Mouse (Mus musculus) neural tube, postnatal 0 days (tissue): Measurements from ENCODE around the gene Hist1h2bk. TPM values are rescaled to one million over a fixed set of nuclear protein-coding genes. Genes with fewer than 3 reads are reported as not detected.

Experiments used
- microRNA-seq: library from miRNA; unstranded; fragments of <30 nt; microRNA quantifications from one replicate; pipeline ENCODE4, GENCODE M21; 2016
- polyA plus RNA-seq: library from polyadenylated mRNA; unstranded; fragments of >200 nt; fragmentation: Nextera tagmentation; extraction: Ambion mirVana; gene quantifications from 2 replicates; pipeline ENCODE4 v1.2.1, GENCODE M21; 2015

The Hist1h2bk gene
- polyA plus RNA-seq, result not detected in 2 replicates

GRCm38 (mm10) chr13:22035267-22036148 is at the start of gene Hist1h2bk, which contains the start of gene Hist1h2ah:
Hist1h2bk (plus strand) TSS chr13:22035870.
Hist1h2ah (minus strand) TSS chr13:22035568.

GRCm38 (mm10) chr13:22009642-22010041 is 26.0 kb upstream of the Hist1h2bk start, which contains the start of gene Prss16:
Prss16 (minus strand) TSS chr13:22009742.

DNA sequence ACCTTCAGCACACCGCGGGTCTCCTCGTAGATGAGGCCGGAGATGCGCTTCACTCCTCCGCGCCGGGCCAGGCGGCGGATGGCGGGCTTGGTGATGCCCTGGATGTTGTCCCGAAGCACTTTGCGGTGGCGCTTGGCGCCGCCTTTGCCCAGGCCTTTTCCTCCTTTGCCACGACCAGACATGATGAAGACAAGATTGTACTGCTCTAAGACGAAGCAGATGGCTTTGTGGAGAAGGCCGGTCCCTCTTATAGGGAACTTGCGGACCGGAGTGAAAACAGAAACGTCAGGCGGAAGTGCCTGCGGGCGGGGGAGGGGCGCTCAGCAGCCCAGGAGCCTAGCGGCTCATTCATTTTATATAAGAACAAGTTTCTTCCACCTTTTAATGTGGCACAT is 5.5 kb downstream of the Hist1h2bk start, which contains the start of gene Hist1h4i:
Gene Hist1h4i, minus strand, starts transcription at position 221 of the 395 bp plus-strand sequence.

GRCm38 (mm10) chr13:22042568-22043502 is 7.2 kb downstream of the Hist1h2bk start, which contains the start of the genes Hist1h2ag and Hist1h2bj:
Hist1h2ag (minus strand) TSS chr13:22042944.
Hist1h2bj (plus strand) TSS chr13:22043214.

GRCm38 (mm10) chr13:22084140-22084539 is 48.5 kb downstream of the Hist1h2bk start, which contains the start of gene Vmn1r188:
Vmn1r188 (plus strand) TSS chr13:22084440.

Small RNAs within 50 kb of the gene (microRNA-seq; reads per million reads assigned to microRNA genes)
- gene Gm26300 (not detected), gene Gm44390 (not detected), gene Gm44486 (not detected)

Other genes with a start within 250 kb of the Hist1h2bk start
- 2.3 and 3.8 TPM in 2 replicates for gene Hist1h2an, start 248.7 kb upstream of the Hist1h2bk start, polyA plus RNA-seq
- gene Hist1h2bp, start 248.4 kb upstream of the Hist1h2bk start, polyA plus RNA-seq, result 0.71 TPM in 1 of 2 replicates, not detected in the other
- 1.8 and 3.8 TPM in 2 replicates for gene Hist1h2bq, start 225.7 kb upstream of the Hist1h2bk start, polyA plus RNA-seq
- not detected in 2 replicates for gene Hist1h2ao, start 225.4 kb upstream of the Hist1h2bk start, polyA plus RNA-seq
- not detected in 2 replicates for gene Hist1h4m, start 224.1 kb upstream of the Hist1h2bk start, polyA plus RNA-seq
- 2.5 and 3.3 TPM in 2 replicates for gene Hist1h4n, start 203.7 kb upstream of the Hist1h2bk start, polyA plus RNA-seq
- 265 and 280 TPM in 2 replicates for gene Hist1h2ap, start 202.4 kb upstream of the Hist1h2bk start, polyA plus RNA-seq
- 1.7 and 4.2 TPM in 2 replicates for gene Hist1h2br, start 202.1 kb upstream of the Hist1h2bk start, polyA plus RNA-seq
- gene Zfp184, start 90.8 kb upstream of the Hist1h2bk start, polyA plus RNA-seq, result 5.3 and 6.1 TPM in 2 replicates
- gene Pom121l2, start 54.7 kb upstream of the Hist1h2bk start, polyA plus RNA-seq, result not detected in 2 replicates
- gene Prss16, start 26.1 kb upstream of the Hist1h2bk start, polyA plus RNA-seq, result 0.21 and 0.29 TPM in 2 replicates
- gene Hist1h2ah, start 302 bp upstream of the Hist1h2bk start, polyA plus RNA-seq, result 4.0 TPM in 1 of 2 replicates, not detected in the other
- gene Hist1h4i, start 5.5 kb downstream of the Hist1h2bk start, polyA plus RNA-seq, result 3.4 and 3.5 TPM in 2 replicates
- not detected in 2 replicates for gene Hist1h2ag, start 7.1 kb downstream of the Hist1h2bk start, polyA plus RNA-seq
- 1.9 TPM in 1 of 2 replicates, not detected in the other for gene Hist1h2bj, start 7.3 kb downstream of the Hist1h2bk start, polyA plus RNA-seq
- not detected in 2 replicates for gene Vmn1r188, start 48.6 kb downstream of the Hist1h2bk start, polyA plus RNA-seq
- not detected in 2 replicates for gene Vmn1r189, start 70.0 kb downstream of the Hist1h2bk start, polyA plus RNA-seq
- gene Vmn1r191, start 148.1 kb downstream of the Hist1h2bk start, polyA plus RNA-seq, result not detected in 2 replicates
- gene Vmn1r192, start 155.3 kb downstream of the Hist1h2bk start, polyA plus RNA-seq, result not detected in 2 replicates
- gene Vmn1r193, start 187.3 kb downstream of the Hist1h2bk start, polyA plus RNA-seq, result not detected in 2 replicates
- not detected in 2 replicates for gene Vmn1r194, start 208.3 kb downstream of the Hist1h2bk start, polyA plus RNA-seq
- gene Vmn1r195, start 234.7 kb downstream of the Hist1h2bk start, polyA plus RNA-seq, result not detected in 2 replicates